14 mouse cellular contexts compared by ENCODE assay signal in the genomic region with DNA sequence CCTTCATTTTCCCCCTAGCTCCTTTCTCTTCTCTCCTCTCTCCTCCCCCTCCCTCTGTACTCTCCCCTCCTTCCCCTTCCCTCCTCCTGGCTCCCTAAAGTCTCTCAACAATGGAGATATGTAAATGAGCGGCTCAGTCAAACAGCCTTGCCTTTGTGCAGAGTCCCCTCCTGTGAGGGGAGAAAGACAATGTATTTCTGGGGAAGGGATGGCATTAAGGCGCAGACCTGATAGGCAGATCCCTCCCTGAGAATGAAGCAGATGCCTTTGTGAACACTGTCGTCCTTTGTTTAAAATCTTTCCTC.
DNase-seq lines count a peak whose midpoint lies in the region; ATAC-seq lines count a peak whose summit lies in the region.
"Had no signal": no experiment of that assay in that cellular context is flagged by ENCODE, and none has a peak within 500 bp of the region (broad histone marks: within the 10 kb centered on the region; RNA-seq: fewer than 3 reads in every experiment).

No protein-coding gene starts in this region.

- peak overlapping the region; percentile 19 for H3K4me2 ChIP-seq in hindbrain, embryonic 12.5 days (replicated peaks)
- H3K4me2 ChIP-seq in midbrain, embryonic 15.5 days, result no peak overlapping the region

- no peaks in the 10 kb centered on the region for H3K9me3 ChIP-seq in hindbrain, embryonic 12.5 days (replicated peaks)
- H3K9me3 ChIP-seq in midbrain, embryonic 15.5 days, result no peaks in the 10 kb centered on the region

- H3K4me3 ChIP-seq in hindbrain, embryonic 12.5 days, result no peak overlapping the region
- no peak overlapping the region for H3K4me3 ChIP-seq in midbrain, embryonic 15.5 days
- H3K4me3 ChIP-seq: erythroblast, embryonic 14.5 days had no signal

- H3K9ac ChIP-seq in hindbrain, embryonic 12.5 days, result no peak overlapping the region
- H3K9ac ChIP-seq in midbrain, embryonic 15.5 days, result no peak overlapping the region
- H3K9ac ChIP-seq: liver, embryonic 14.5 days had no signal

- no peaks in the 10 kb centered on the region for H3K27me3 ChIP-seq in hindbrain, embryonic 12.5 days
- H3K27me3 ChIP-seq in midbrain, embryonic 15.5 days (replicated peaks), result no peaks in the 10 kb centered on the region

- peak; percentile 94 for DNase-seq in ES-CJ7 (ENCODE audit: low read depth, low spot score)
- peak; percentile 67 for DNase-seq in embryo, embryonic 9.5 days (ENCODE audit: extremely low spot score)
- no peak for DNase-seq in thymus, postnatal 25 days
- no peak for DNase-seq in thymus, postnatal 14 days
- DNase-seq in cerebellum, adult 8-10 months, result no peak
- no peak for DNase-seq in cerebellum, postnatal 14 days
- DNase-seq: heart, adult 11 months; right cerebral cortex, postnatal 25 days had no signal

- WGBS in hindbrain, embryonic 12.5 days, result 19% methylated on average over 3 of the region's 3 CpGs
- WGBS in midbrain, embryonic 15.5 days, result 9% methylated on average over 3 of the region's 3 CpGs

- no peaks in the 10 kb centered on the region for H3K36me3 ChIP-seq in hindbrain, embryonic 12.5 days
- no peaks in the 10 kb centered on the region for H3K36me3 ChIP-seq in midbrain, embryonic 15.5 days (replicated peaks)

- H3K4me1 ChIP-seq in hindbrain, embryonic 12.5 days, result peaks cover 38% of the 10 kb centered on the region
- H3K4me1 ChIP-seq in midbrain, embryonic 15.5 days, result peaks cover 18% of the 10 kb centered on the region

- H3K27ac ChIP-seq in hindbrain, embryonic 12.5 days, result peak overlapping the region; percentile 80
- H3K27ac ChIP-seq in midbrain, embryonic 15.5 days, result peak overlapping the region; percentile 81
- H3K27ac ChIP-seq: liver, embryonic 14.5 days; stomach, postnatal 0 days had no signal

- ATAC-seq in hindbrain, embryonic 12.5 days (ENCODE audit: low FRiP score), result peak; percentile 93
- peak; percentile 76 for ATAC-seq in midbrain, embryonic 15.5 days (replicated peaks)
- ATAC-seq: CD4-positive, CD25-positive, alpha-beta regulatory T cell, adult 4 months had no signal

Comparison
In these comparisons a context has a peak if more than half of its experiments do, and no peak if none do; other contexts are left out.
1. DNase-seq: peak in ES-CJ7 (single experiment) and embryo, embryonic 9.5 days (single experiment); none in thymus, postnatal 25 days (single experiment), thymus, postnatal 14 days (single experiment), cerebellum, adult 8-10 months (single experiment) and cerebellum, postnatal 14 days (0 of 2).